Mouse (Mus musculus): ENCODE results near the gene Inka2. TPM values are rescaled to one million over a fixed set of nuclear protein-coding genes. Genes with fewer than 3 reads are reported as not detected.

Inka2 gene
- total and polyA plus RNA-seq, 3 experiments: 1.0 to 3.1 (median 2.5) TPM

GRCm38 (mm10) chr3:105660530-105660929, 43.9 kb upstream of the Inka2 start:
- 0 out of 4 replicates have a peak, but pooled peaks cover 0 to 3% of the 10 kb centered on the region in 2 experiments for H3K4me1 ChIP-seq (ENCODE audit: control insufficient read depth in 1 of 2, insufficient read depth in 2 of 2)
- no peak overlapping the region for H3K4me3 ChIP-seq (replicated peaks in 1 of 3; ENCODE audit: low read depth in 2 of 3, low read length in 2 of 3, poor library complexity in 1 of 3)
- H3K79me2 ChIP-seq (replicated peaks; ENCODE audit: control insufficient read depth, extremely low read depth, insufficient read depth, poor library complexity, severe bottlenecking): no peaks in the 10 kb centered on the region
- no peak overlapping the region for H3K4me2 ChIP-seq (ENCODE audit: insufficient read depth, low read depth, poor library complexity, severe bottlenecking)
- H3K9me3 ChIP-seq (replicated peaks; ENCODE audit: low read length): peaks cover 4% of the 10 kb centered on the region
- no peaks in the 10 kb centered on the region for H3K36me3 ChIP-seq (replicated peaks in 1 of 2; ENCODE audit: control insufficient read depth in 1 of 2, insufficient read depth in 1 of 2, low read length in 1 of 2)
- H3K9ac ChIP-seq (ENCODE audit: insufficient read depth, low read depth): no peak overlapping the region
- no peak for TF ChIP-seq KAT2A (IDR thresholded peaks at IDR 0.05; ENCODE audit: insufficient replicate concordance, low read length)
- no peak for TF ChIP-seq PAX5 (IDR thresholded peaks at IDR 0.05; ENCODE audit: low read length)
- TF ChIP-seq TCF12 (IDR thresholded peaks at IDR 0.05; ENCODE audit: low read depth, low read length): no peak
- no peak for TF ChIP-seq RAD21 (IDR thresholded peaks at IDR 0.05; ENCODE audit: low read depth, low read length)
- TF ChIP-seq MAX (IDR thresholded peaks at IDR 0.05; ENCODE audit: low read length): no peak
- TF ChIP-seq ETS1 (conservative IDR thresholded peaks at IDR 0.05; ENCODE audit: low read depth, low read length): no peak
- TF ChIP-seq SIN3A (IDR thresholded peaks at IDR 0.05; ENCODE audit: low read length): no peak
- TF ChIP-seq ZNF384 (IDR thresholded peaks at IDR 0.05; ENCODE audit: low read depth, low read length): no peak
- no peak for TF ChIP-seq TBP (conservative IDR thresholded peaks at IDR 0.05; ENCODE audit: low read depth, low read length)
- TF ChIP-seq CHD1 (IDR thresholded peaks at IDR 0.05; ENCODE audit: low read depth, low read length): no peak
- no peak for TF ChIP-seq MAFK (IDR thresholded peaks at IDR 0.05; ENCODE audit: insufficient replicate concordance, low read length)
- no peak for TF ChIP-seq MEF2A (IDR thresholded peaks at IDR 0.05; ENCODE audit: borderline replicate concordance, low read depth, low read length)
- TF ChIP-seq RCOR1 (conservative IDR thresholded peaks at IDR 0.05; ENCODE audit: low read depth, low read length): no peak
- TF ChIP-seq POLR2A (IDR thresholded peaks at IDR 0.05; ENCODE audit: low read depth, low read length): no peak
- TF ChIP-seq NELFE (IDR thresholded peaks at IDR 0.05; ENCODE audit: low read depth, low read length): no peak
- TF ChIP-seq GABPA (IDR thresholded peaks at IDR 0.05; ENCODE audit: insufficient replicate concordance, low read depth, low read length): no peak
- DNase-seq (ENCODE audit: extremely low read depth): no peak
- in situ Hi-C loops (cut with MboI; ENCODE audit: low pct_ligation_motif_present, low pct_unique_long_range_greater_than_20kb, low sequenced_read_pairs) (no loop called here), dilution Hi-C loops (cut with MboI; ENCODE audit: extremely low pct_ligation_motif_present, extremely low pct_unique_long_range_greater_than_20kb, low sequenced_read_pairs) (no loop called here)
- peaks cover 15% of the 10 kb centered on the region for H3K27me3 ChIP-seq (replicated peaks)
- H3K27ac ChIP-seq (ENCODE audit: insufficient read depth, low read depth): no peak overlapping the region

- H3K4me2 ChIP-seq (ENCODE audit: insufficient read depth, low read depth, poor library complexity, severe bottlenecking): no peak overlapping the region
- no peaks in the 10 kb centered on the region for H3K79me2 ChIP-seq (replicated peaks; ENCODE audit: control insufficient read depth, extremely low read depth, insufficient read depth, poor library complexity, severe bottlenecking)
- H3K4me3 ChIP-seq (replicated peaks in 1 of 3; ENCODE audit: low read depth in 2 of 3, low read length in 2 of 3, poor library complexity in 1 of 3): no peak overlapping the region
- H3K27ac ChIP-seq (ENCODE audit: insufficient read depth, low read depth): no peak overlapping the region
- dilution Hi-C loops (cut with MboI; ENCODE audit: extremely low pct_ligation_motif_present, extremely low pct_unique_long_range_greater_than_20kb, low sequenced_read_pairs): no loop called here
- TF ChIP-seq CTCF (conservative IDR thresholded peaks at IDR 0.05 in 1 of 2, IDR thresholded peaks at IDR 0.05 in 1 of 2; ENCODE audit: low read depth in 2 of 2, low read length in 2 of 2): 0 out of 4 replicates have a peak, but pooled peaks of 1 of the 2 experiments have one; percentile 9
- no peak for TF ChIP-seq EP300 (IDR thresholded peaks at IDR 0.05; ENCODE audit: low read length)
- DNase-seq (ENCODE audit: extremely low read depth): no peak
- no peak overlapping the region for H3K9ac ChIP-seq (ENCODE audit: insufficient read depth, low read depth)
- H3K27me3 ChIP-seq (replicated peaks): peaks cover 17% of the 10 kb centered on the region
- H3K36me3 ChIP-seq (replicated peaks in 1 of 2; ENCODE audit: control insufficient read depth in 1 of 2, insufficient read depth in 1 of 2, low read length in 1 of 2): no peaks in the 10 kb centered on the region
- H3K4me1 ChIP-seq (ENCODE audit: control insufficient read depth in 1 of 2, insufficient read depth in 2 of 2): 0 out of 4 replicates have a peak, but pooled peaks cover 0 to 3% of the 10 kb centered on the region in 2 experiments
- H3K9me3 ChIP-seq (replicated peaks; ENCODE audit: low read length): no peaks in the 10 kb centered on the region
- in situ Hi-C loops (cut with MboI; ENCODE audit: low pct_ligation_motif_present, low pct_unique_long_range_greater_than_20kb, low sequenced_read_pairs): no loop called here
Observed at GRCm38 (mm10) chr3:105663043-105663442, 41.4 kb upstream of the Inka2 start.
